Mouse (Mus musculus): Measurements from ENCODE around the gene Tmem120b.

DNA sequence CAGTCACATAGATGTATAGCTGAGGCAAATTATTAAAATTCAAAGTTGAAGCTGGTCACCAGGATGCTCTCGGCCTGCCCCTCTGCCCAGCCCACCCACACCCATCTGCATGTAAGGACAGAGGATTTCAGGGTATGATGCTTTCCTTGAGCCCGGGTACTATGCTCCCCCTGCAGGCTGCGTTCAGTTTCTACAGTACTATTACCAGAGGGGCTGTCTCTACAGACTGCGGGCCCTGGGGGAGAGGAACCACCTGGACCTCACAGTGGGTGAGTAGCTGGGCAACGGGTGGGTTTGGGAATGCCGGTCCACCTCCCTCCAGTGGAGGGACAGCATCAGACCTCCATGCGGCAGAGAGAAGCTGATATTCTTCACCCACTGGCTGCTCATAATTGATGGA is 46.7 kb downstream of the Tmem120b start:
- TF ChIP-seq CTCF (IDR thresholded peaks at IDR 0.05) (peak; percentile 66), POLR2A (IDR thresholded peaks at IDR 0.05; ENCODE audit: insufficient read depth, low read depth, low read length) (no peak)

Measured in heart, adult 2 months (tissue).